8 mouse cellular contexts compared by ENCODE assay signal in the genomic region with DNA sequence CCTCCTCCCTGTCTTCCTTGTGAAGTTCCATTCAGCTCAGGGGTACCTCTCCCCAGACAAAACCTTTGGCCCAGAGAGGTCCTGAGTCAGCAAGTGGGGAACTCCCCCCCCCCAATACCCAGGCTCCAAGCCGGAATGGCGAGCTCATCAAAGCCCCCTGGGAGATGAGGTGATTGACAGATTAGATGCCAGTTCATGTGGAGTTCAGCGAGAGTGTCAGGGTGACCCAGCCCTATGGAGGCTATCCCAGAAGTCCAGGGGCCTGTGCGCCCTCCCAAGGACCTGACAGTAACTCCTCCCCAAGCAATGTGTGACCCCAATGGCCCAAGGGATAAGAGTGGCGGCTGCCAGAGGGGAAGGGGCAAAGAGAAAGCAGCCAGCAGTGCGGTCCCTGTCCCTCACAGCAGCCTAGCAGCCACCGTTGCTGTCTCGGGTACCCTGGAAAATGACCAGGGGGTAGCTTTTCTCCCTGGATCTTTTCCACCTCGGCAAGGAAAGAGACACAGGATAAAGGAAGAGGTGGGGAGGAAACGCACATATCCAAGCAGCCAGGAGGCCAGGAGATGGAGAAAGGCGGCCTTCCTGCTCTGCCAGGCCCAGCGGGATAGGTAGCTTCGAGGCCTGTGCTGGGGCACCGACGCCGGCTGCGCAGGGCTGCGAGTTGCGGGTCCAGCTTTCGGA. TPM values are rescaled to one million over a fixed set of nuclear protein-coding genes. Genes with fewer than 3 reads are reported as not detected.
DNase-seq lines count a peak whose midpoint lies in the region; ATAC-seq and TF ChIP-seq lines count a peak whose summit lies in the region.

No protein-coding gene starts in this region.

- no peak for DNase-seq in heart, postnatal 4 days
- no peak for DNase-seq in layer of hippocampus, postnatal 25 days (ENCODE audit: extremely low spot score in 1 of 2, low spot score in 1 of 2)
- no peak for DNase-seq in cerebellum, postnatal 25 days

- no peak for ATAC-seq in heart, embryonic 11.5 days (replicated peaks; ENCODE audit: insufficient number of reproducible peaks, low FRiP score, low TSS enrichment)
- no peak for ATAC-seq in hindbrain, embryonic 16.5 days
- ATAC-seq in midbrain, embryonic 16.5 days: peak; percentile 29; the same call in 1 of the 2 replicates
- no peak for ATAC-seq in activated CD4-positive, CD25-positive, alpha-beta regulatory T cell, adult 4 months

- H3K4me3 ChIP-seq in heart, embryonic 11.5 days (ENCODE audit: low read depth, low read length): peak overlapping the region; percentile 21
- H3K4me3 ChIP-seq in cortical plate, adult 2 months (ENCODE audit: insufficient read depth, low read length): peak overlapping the region; percentile 84
- peak overlapping the region; percentile 59 for H3K4me3 ChIP-seq in hindbrain, embryonic 16.5 days (ENCODE audit: low read length)
- peak overlapping the region; percentile 61 for H3K4me3 ChIP-seq in midbrain, embryonic 16.5 days (ENCODE audit: low read depth, low read length)

- no peak for TF ChIP-seq CTCF in cortical plate, adult 2 months (IDR thresholded peaks at IDR 0.05; ENCODE audit: extremely low read depth, insufficient read depth, low read length)

- no peaks in the 10 kb centered on the region for H3K36me3 ChIP-seq in heart, embryonic 11.5 days (ENCODE audit: control insufficient read depth, insufficient read depth, low read length)
- no peaks in the 10 kb centered on the region for H3K36me3 ChIP-seq in hindbrain, embryonic 16.5 days (ENCODE audit: control insufficient read depth, insufficient read depth, low read length)
- H3K36me3 ChIP-seq in midbrain, embryonic 16.5 days (ENCODE audit: control insufficient read depth, insufficient read depth, low read length): 0 out of 2 replicates have a peak, but pooled peaks cover 3% of the 10 kb centered on the region

- TF ChIP-seq POLR2A in cortical plate, adult 2 months (IDR thresholded peaks at IDR 0.05; ENCODE audit: extremely low read depth, insufficient read depth, low read length): no peak

- no peaks in the 10 kb centered on the region for H3K9me3 ChIP-seq in heart, embryonic 11.5 days (replicated peaks; ENCODE audit: control insufficient read depth, low read length)
- H3K9me3 ChIP-seq in hindbrain, embryonic 16.5 days (ENCODE audit: control insufficient read depth, low read length): no peaks in the 10 kb centered on the region
- no peaks in the 10 kb centered on the region for H3K9me3 ChIP-seq in midbrain, embryonic 16.5 days (replicated peaks; ENCODE audit: control insufficient read depth, low read length, poor library complexity, severe bottlenecking)

- no peak overlapping the region for H3K9ac ChIP-seq in heart, embryonic 11.5 days (ENCODE audit: low read depth, low read length)
- peak overlapping the region; percentile 85 for H3K9ac ChIP-seq in hindbrain, embryonic 16.5 days (ENCODE audit: low read depth, low read length)
- peak overlapping the region; percentile 90 for H3K9ac ChIP-seq in midbrain, embryonic 16.5 days (ENCODE audit: low read depth, low read length)

- peak overlapping the region; percentile 61 for H3K4me2 ChIP-seq in heart, embryonic 11.5 days
- peak overlapping the region; percentile 78 for H3K4me2 ChIP-seq in hindbrain, embryonic 16.5 days (ENCODE audit: low read length)
- H3K4me2 ChIP-seq in midbrain, embryonic 16.5 days (ENCODE audit: low read length): peak overlapping the region; percentile 70

- peaks cover 18% of the 10 kb centered on the region for H3K4me1 ChIP-seq in heart, embryonic 11.5 days (ENCODE audit: control insufficient read depth, insufficient read depth, low read length)
- H3K4me1 ChIP-seq in cortical plate, adult 2 months (ENCODE audit: control insufficient read depth, insufficient read depth, low read length): peaks cover 5% of the 10 kb centered on the region
- H3K4me1 ChIP-seq in hindbrain, embryonic 16.5 days (ENCODE audit: control insufficient read depth, insufficient read depth, low read depth, low read length): peaks cover 15% of the 10 kb centered on the region
- H3K4me1 ChIP-seq in midbrain, embryonic 16.5 days (ENCODE audit: control insufficient read depth, insufficient read depth, low read length): peaks cover 4% of the 10 kb centered on the region; the same call in 1 of the 2 replicates

- no peak overlapping the region for H3K27ac ChIP-seq in heart, embryonic 11.5 days (ENCODE audit: low read depth, low read length)
- H3K27ac ChIP-seq in cortical plate, adult 2 months (ENCODE audit: insufficient read depth, low read length): peak overlapping the region; percentile 51; the same call in 1 of the 2 replicates
- peak overlapping the region; percentile 74 for H3K27ac ChIP-seq in hindbrain, embryonic 16.5 days (ENCODE audit: low read depth, low read length)
- peak overlapping the region; percentile 70 for H3K27ac ChIP-seq in midbrain, embryonic 16.5 days (ENCODE audit: low read length)

- 6% methylated on average over 20 of the region's 20 CpGs for WGBS in heart, embryonic 11.5 days (ENCODE audit: insufficient replicate concordance)
- WGBS in hindbrain, embryonic 16.5 days: 4% methylated on average over 20 of the region's 20 CpGs
- 9% methylated on average over 20 of the region's 20 CpGs for WGBS in midbrain, embryonic 16.5 days

- H3K27me3 ChIP-seq in heart, embryonic 11.5 days (ENCODE audit: control insufficient read depth, insufficient read depth, low read length): 0 out of 2 replicates have a peak, but pooled peaks cover 4% of the 10 kb centered on the region
- no peaks in the 10 kb centered on the region for H3K27me3 ChIP-seq in hindbrain, embryonic 16.5 days (replicated peaks; ENCODE audit: control insufficient read depth, insufficient read depth, low read length)
- no peaks in the 10 kb centered on the region for H3K27me3 ChIP-seq in midbrain, embryonic 16.5 days (ENCODE audit: control insufficient read depth, insufficient read depth, low read depth, low read length)

RNA-seq across cellular contexts. Expression of a gene that starts 0.6 kb away (rescaled TPM):
- 0.94 and 1.3 TPM in 2 replicates for polyA plus RNA-seq in heart, embryonic 11.5 days (2014; fragmentation: Nextera tagmentation; extraction: Ambion mirVana)
- total RNA-seq in heart, postnatal 4 days (2021): 1 to 10 TPM; 2.3 to 3.0 TPM
- polyA plus RNA-seq in cortical plate, adult 2 months (2012; rRNA removed): 39.2 and 44.3 TPM in 2 replicates
- polyA plus RNA-seq in hindbrain, embryonic 16.5 days (2015; fragmentation: Nextera tagmentation; extraction: Ambion mirVana): 39.0 and 39.4 TPM in 2 replicates
- 39.3 and 43.3 TPM in 2 replicates for polyA plus RNA-seq in midbrain, embryonic 16.5 days (2015; fragmentation: Nextera tagmentation; extraction: Ambion mirVana)
- under 1 TPM; 0.73 to 0.83 TPM for polyA plus RNA-seq in activated CD4-positive, CD25-positive, alpha-beta regulatory T cell, adult 4 months (2017; shearing (Covaris generic))
- total RNA-seq in layer of hippocampus, postnatal 25 days (2021): 10 to 100 TPM; 39.9 to 40.7 TPM

RNA-seq across cellular contexts. Expression of a gene that starts 27.1 kb away (rescaled TPM):
- 9.0 and 12.7 TPM in 2 replicates for polyA plus RNA-seq in heart, embryonic 11.5 days (2014; fragmentation: Nextera tagmentation; extraction: Ambion mirVana)
- total RNA-seq in heart, postnatal 4 days (2021): 1 to 10 TPM; 3.7 to 4.9 TPM
- 2.2 and 2.9 TPM in 2 replicates for polyA plus RNA-seq in cortical plate, adult 2 months (2012; rRNA removed)
- polyA plus RNA-seq in hindbrain, embryonic 16.5 days (2015; fragmentation: Nextera tagmentation; extraction: Ambion mirVana): 11.7 and 13.1 TPM in 2 replicates
- 8.0 and 9.0 TPM in 2 replicates for polyA plus RNA-seq in midbrain, embryonic 16.5 days (2015; fragmentation: Nextera tagmentation; extraction: Ambion mirVana)
- not detected for polyA plus RNA-seq in activated CD4-positive, CD25-positive, alpha-beta regulatory T cell, adult 4 months (2017; shearing (Covaris generic))
- 1 to 10 TPM; 5.4 TPM for total RNA-seq in layer of hippocampus, postnatal 25 days (2021)

RNA-seq across cellular contexts. Expression of a gene that starts 39.8 kb away (rescaled TPM):
- 170 and 200 TPM in 2 replicates for polyA plus RNA-seq in heart, embryonic 11.5 days (2014; fragmentation: Nextera tagmentation; extraction: Ambion mirVana)
- total RNA-seq in heart, postnatal 4 days (2021): 100 to 1,000 TPM; 538 to 559 TPM
- 144 and 150 TPM in 2 replicates for polyA plus RNA-seq in cortical plate, adult 2 months (2012; rRNA removed)
- 122 and 129 TPM in 2 replicates for polyA plus RNA-seq in hindbrain, embryonic 16.5 days (2015; fragmentation: Nextera tagmentation; extraction: Ambion mirVana)
- polyA plus RNA-seq in midbrain, embryonic 16.5 days (2015; fragmentation: Nextera tagmentation; extraction: Ambion mirVana): 103 and 104 TPM in 2 replicates
- polyA plus RNA-seq in activated CD4-positive, CD25-positive, alpha-beta regulatory T cell, adult 4 months (2017; shearing (Covaris generic)): 10 to 100 TPM; 59.2 to 69.7 TPM
- total RNA-seq in layer of hippocampus, postnatal 25 days (2021): 100 to 1,000 TPM; 144 to 153 TPM

RNA-seq across cellular contexts. Expression of a gene that starts 39.9 kb away (rescaled TPM):
- 2.5 and 3.1 TPM in 2 replicates for polyA plus RNA-seq in heart, embryonic 11.5 days (2014; fragmentation: Nextera tagmentation; extraction: Ambion mirVana)
- total RNA-seq in heart, postnatal 4 days (2021): 1 to 10 TPM; 2.3 to 2.6 TPM
- 1.5 and 1.8 TPM in 2 replicates for polyA plus RNA-seq in cortical plate, adult 2 months (2012; rRNA removed)
- 1.2 and 1.6 TPM in 2 replicates for polyA plus RNA-seq in hindbrain, embryonic 16.5 days (2015; fragmentation: Nextera tagmentation; extraction: Ambion mirVana)
- polyA plus RNA-seq in midbrain, embryonic 16.5 days (2015; fragmentation: Nextera tagmentation; extraction: Ambion mirVana): 1.2 and 1.9 TPM in 2 replicates
- 1 to 10 TPM; 1.4 to 2.7 TPM for polyA plus RNA-seq in activated CD4-positive, CD25-positive, alpha-beta regulatory T cell, adult 4 months (2017; shearing (Covaris generic))
- 1 to 10 TPM; 1.5 to 2.2 TPM for total RNA-seq in layer of hippocampus, postnatal 25 days (2021)

Comparison
In these comparisons a context has a peak if more than half of its experiments do, and no peak if none do; other contexts are left out.
1. H3K4me3 ChIP-seq: peak in every context shown above with its lines; median percentile 84 in cortical plate, adult 2 months; 61 in midbrain, embryonic 16.5 days; 59 in hindbrain, embryonic 16.5 days; 21 in heart, embryonic 11.5 days.
2. RNA of a gene that starts 0.6 kb away (polyA plus RNA-seq): 39.3 to 43.3 TPM in midbrain, embryonic 16.5 days, 39.2 to 44.3 TPM in cortical plate, adult 2 months and 39.0 to 39.4 TPM in hindbrain, embryonic 16.5 days; 0.94 to 1.3 TPM in heart, embryonic 11.5 days and 0.73 to 0.83 TPM in activated CD4-positive, CD25-positive, alpha-beta regulatory T cell, adult 4 months; every median in the first group is over 10 times any median in the second.
3. Peak in every context shown above with its lines, with median percentiles within 50 percentile points of each other: H3K4me2 ChIP-seq.